Mouse (Mus musculus): ENCODE measurements around the gene Phactr4. TPM values are rescaled to one million over a fixed set of nuclear protein-coding genes. Genes with fewer than 3 reads are reported as not detected.

The Phactr4 gene
- polyA plus RNA-seq, 1 experiment from 2014 or later: 24.3 TPM

DNA sequence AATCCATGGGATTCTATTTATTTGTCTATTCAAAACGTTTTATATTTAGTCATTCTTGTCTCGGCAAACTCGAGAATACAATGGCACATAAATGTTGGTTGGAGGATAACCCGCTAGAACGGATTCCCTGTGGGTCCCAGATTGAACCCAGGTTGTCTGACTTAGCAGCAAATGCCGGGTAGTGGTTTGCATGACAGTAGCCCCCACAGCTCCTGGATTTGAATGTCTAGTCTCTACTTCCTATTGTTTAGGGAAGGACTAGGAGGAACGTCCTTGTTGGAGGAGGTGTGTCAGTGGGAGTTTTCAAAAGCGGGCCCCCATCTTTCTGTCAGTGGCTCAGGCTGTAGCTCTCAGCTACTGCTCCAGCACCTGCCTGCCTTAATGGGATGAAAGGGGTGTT lies 37.9 kb upstream of the Phactr4 start:
- ATAC-seq (replicated peaks; ENCODE audit: low FRiP score, low read depth) (no peak), DNase-seq (ENCODE audit: low spot score) (no peak)
- no peaks in the 10 kb centered on the region for H3K9me3 ChIP-seq (replicated peaks; ENCODE audit: low read length)
- no peak overlapping the region for H3K4me3 ChIP-seq (replicated peaks; ENCODE audit: low read depth, low read length)
- WGBS: 89% methylated on average over 8 of the region's 8 CpGs
- no peak overlapping the region for H3K4me2 ChIP-seq (ENCODE audit: low read length)
- peaks cover 12% of the 10 kb centered on the region; the same call in 1 of the 2 replicates for H3K4me1 ChIP-seq (replicated peaks; ENCODE audit: insufficient read depth, low read length)
- no peak overlapping the region for H3K9ac ChIP-seq (ENCODE audit: low read depth, low read length)
- H3K27me3 ChIP-seq (ENCODE audit: insufficient read depth, low read length): no peaks in the 10 kb centered on the region
- no peak overlapping the region for H3K27ac ChIP-seq
- no peak for TF ChIP-seq CTCF (IDR thresholded peaks at IDR 0.05; ENCODE audit: low read depth)
- peaks cover 19% of the 10 kb centered on the region for H3K36me3 ChIP-seq (ENCODE audit: insufficient read depth, low read length)

DNA sequence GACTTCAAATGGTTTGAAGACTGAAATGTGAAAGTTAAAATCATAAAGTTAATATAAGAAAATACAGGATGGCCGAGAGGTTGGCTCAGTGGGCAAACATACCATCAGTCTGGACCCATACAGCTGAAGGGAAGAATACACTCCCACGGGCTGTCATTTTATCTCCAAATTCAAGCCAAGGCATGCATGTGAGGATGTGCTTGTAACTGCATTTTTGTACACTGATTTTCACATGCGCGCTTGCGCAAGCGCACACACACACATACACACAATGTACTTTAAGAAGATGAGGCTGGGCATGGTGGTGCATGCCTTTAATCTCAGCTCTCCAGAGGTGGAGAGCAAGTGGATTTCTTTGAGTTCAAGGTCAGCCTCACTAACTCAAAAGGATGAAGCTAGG lies 33.3 kb upstream of the Phactr4 start:
- peaks cover 19% of the 10 kb centered on the region for H3K36me3 ChIP-seq (ENCODE audit: insufficient read depth, low read length)
- H3K27me3 ChIP-seq (ENCODE audit: insufficient read depth, low read length): no peaks in the 10 kb centered on the region
- H3K4me1 ChIP-seq (replicated peaks; ENCODE audit: insufficient read depth, low read length): 0 out of 2 replicates have a peak, but pooled peaks cover 3% of the 10 kb centered on the region
- DNase-seq (ENCODE audit: low spot score) (no peak), ATAC-seq (replicated peaks; ENCODE audit: low FRiP score, low read depth) (no peak)
- H3K9me3 ChIP-seq (replicated peaks; ENCODE audit: low read length): no peaks in the 10 kb centered on the region
- no peak overlapping the region for H3K4me2 ChIP-seq (ENCODE audit: low read length)
- no peak overlapping the region for H3K4me3 ChIP-seq (replicated peaks; ENCODE audit: low read depth, low read length)
- WGBS: 90% methylated on average over 6 of the region's 6 CpGs
- TF ChIP-seq CTCF (IDR thresholded peaks at IDR 0.05; ENCODE audit: low read depth): no peak
- H3K9ac ChIP-seq (ENCODE audit: low read depth, low read length): no peak overlapping the region
- peak overlapping the region; percentile 44 for H3K27ac ChIP-seq

DNA sequence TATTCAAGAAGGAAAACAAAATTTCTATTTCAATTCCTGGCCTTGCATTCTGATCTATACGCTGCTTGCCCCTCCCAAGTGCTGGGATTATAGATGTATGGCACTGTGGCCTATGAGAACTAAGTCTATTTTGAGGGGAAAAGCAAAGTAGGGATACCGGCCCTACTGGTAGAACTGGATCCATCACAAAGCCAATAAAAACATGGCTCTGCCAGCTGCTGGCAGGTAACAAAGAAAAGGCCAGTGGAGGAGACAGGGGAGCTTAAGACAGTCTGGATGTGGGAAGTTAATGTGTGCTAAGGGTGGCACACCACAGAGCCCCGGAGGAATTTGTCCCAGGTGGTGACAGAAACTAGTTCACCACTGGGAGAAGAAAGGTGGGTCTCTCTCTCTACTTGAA lies 32.9 kb upstream of the Phactr4 start:
- 59% methylated on average over 3 of the region's 3 CpGs for WGBS
- DNase-seq (ENCODE audit: low spot score) (peak; percentile 20), ATAC-seq (replicated peaks; ENCODE audit: low FRiP score, low read depth) (no peak)
- Histone ChIP-seq H3K27ac (peak overlapping the region; percentile 19; the same call in 1 of the 2 replicates), H3K9ac (ENCODE audit: low read depth, low read length) (no peak overlapping the region), H3K4me3 (replicated peaks; ENCODE audit: low read depth, low read length) (no peak overlapping the region), H3K9me3 (replicated peaks; ENCODE audit: low read length) (no peaks in the 10 kb centered on the region), H3K4me2 (ENCODE audit: low read length) (no peak overlapping the region), H3K4me1 (replicated peaks; ENCODE audit: insufficient read depth, low read length) (0 out of 2 replicates have a peak, but pooled peaks cover 3% of the 10 kb centered on the region), H3K27me3 (ENCODE audit: insufficient read depth, low read length) (no peaks in the 10 kb centered on the region), H3K36me3 (ENCODE audit: insufficient read depth, low read length) (peaks cover 15% of the 10 kb centered on the region)
- no peak for TF ChIP-seq CTCF (IDR thresholded peaks at IDR 0.05; ENCODE audit: low read depth)

DNA sequence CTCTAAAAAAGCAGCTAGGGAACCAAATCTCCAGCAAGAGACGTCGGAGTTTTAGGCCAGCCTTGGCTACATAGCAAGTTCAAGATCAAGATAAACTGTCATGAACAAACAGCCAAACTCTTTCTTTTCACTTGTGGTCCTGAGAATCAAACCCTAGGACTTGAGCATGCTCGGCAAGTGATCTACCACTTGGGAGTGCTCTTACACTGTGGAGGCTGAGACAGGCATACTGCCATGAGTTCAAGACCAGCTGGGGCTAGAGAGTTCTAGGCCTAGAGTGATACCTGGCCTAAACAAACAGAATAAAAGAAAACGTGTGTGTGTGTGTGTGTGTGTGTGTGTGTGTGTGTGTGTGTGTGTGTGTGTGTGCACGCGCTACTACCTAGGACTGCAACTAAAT lies 31.9 kb upstream of the Phactr4 start:
- Histone ChIP-seq H3K36me3 (ENCODE audit: insufficient read depth, low read length) (peaks cover 7% of the 10 kb centered on the region), H3K27me3 (ENCODE audit: insufficient read depth, low read length) (no peaks in the 10 kb centered on the region), H3K27ac (no peak overlapping the region), H3K4me1 (replicated peaks; ENCODE audit: insufficient read depth, low read length) (0 out of 2 replicates have a peak, but pooled peaks cover 3% of the 10 kb centered on the region), H3K9me3 (replicated peaks; ENCODE audit: low read length) (no peaks in the 10 kb centered on the region), H3K4me3 (replicated peaks; ENCODE audit: low read depth, low read length) (no peak overlapping the region), H3K9ac (ENCODE audit: low read depth, low read length) (no peak overlapping the region), H3K4me2 (ENCODE audit: low read length) (no peak overlapping the region)
- DNase-seq (ENCODE audit: low spot score): no peak
- 92% methylated on average over 6 of the region's 6 CpGs for WGBS
- no peak for ATAC-seq (replicated peaks; ENCODE audit: low FRiP score, low read depth)
- no peak; the same call in 1 of the 2 replicates for TF ChIP-seq CTCF (IDR thresholded peaks at IDR 0.05; ENCODE audit: low read depth)

DNA sequence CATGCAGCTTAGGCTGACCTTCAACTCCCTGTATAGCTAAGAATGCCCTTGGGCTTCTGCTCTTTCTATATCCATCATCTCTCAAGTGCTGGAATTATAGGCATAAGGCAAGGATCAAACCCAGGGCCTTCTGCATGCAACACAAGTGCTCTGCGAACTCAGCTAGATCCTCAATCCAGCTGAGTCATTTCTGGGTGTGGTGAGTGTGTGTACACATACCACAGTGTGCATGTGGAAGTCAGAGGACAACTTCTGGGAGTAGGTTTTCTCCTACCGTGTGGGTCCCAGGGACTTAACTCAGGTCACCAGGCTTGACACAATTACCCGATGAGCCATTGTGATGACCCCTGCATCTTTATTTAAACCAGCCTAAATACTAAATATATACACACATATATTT lies 27.5 kb upstream of the Phactr4 start:
- Histone ChIP-seq H3K27ac (no peak overlapping the region), H3K4me3 (replicated peaks; ENCODE audit: low read depth, low read length) (no peak overlapping the region), H3K9me3 (replicated peaks; ENCODE audit: low read length) (no peaks in the 10 kb centered on the region), H3K27me3 (ENCODE audit: insufficient read depth, low read length) (no peaks in the 10 kb centered on the region), H3K4me2 (ENCODE audit: low read length) (no peak overlapping the region), H3K36me3 (ENCODE audit: insufficient read depth, low read length) (no peaks in the 10 kb centered on the region), H3K9ac (ENCODE audit: low read depth, low read length) (no peak overlapping the region), H3K4me1 (replicated peaks; ENCODE audit: insufficient read depth, low read length) (no peaks in the 10 kb centered on the region)
- no peak for TF ChIP-seq CTCF (IDR thresholded peaks at IDR 0.05; ENCODE audit: low read depth)
- no peak for DNase-seq (ENCODE audit: low spot score)
- ATAC-seq (replicated peaks; ENCODE audit: low FRiP score, low read depth): no peak
- WGBS: 76% methylated on average over 3 of the region's 3 CpGs

DNA sequence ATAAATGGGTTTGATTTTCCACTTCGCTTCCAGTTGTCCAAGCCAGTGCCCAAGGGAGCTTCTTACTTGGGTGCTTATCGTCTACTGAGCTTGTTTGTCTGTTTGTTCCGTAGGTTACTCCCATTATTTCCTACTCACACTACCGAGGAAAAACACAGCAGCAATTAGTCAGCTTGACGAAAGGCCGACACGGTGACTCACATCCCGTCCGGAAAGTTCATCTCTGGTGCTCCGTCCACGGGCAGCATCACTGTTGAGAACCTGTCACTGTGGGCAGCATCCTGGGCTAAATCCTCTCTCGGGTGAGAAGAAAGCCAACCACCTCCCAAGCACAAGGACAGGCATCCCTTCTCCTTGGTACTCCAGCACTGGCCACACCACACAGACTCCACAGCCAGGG lies 23.8 kb upstream of the Phactr4 start:
- WGBS: 74% methylated on average over 12 of the region's 12 CpGs
- no peaks in the 10 kb centered on the region for H3K36me3 ChIP-seq (ENCODE audit: insufficient read depth, low read length)
- no peak for TF ChIP-seq CTCF (IDR thresholded peaks at IDR 0.05; ENCODE audit: low read depth)
- ATAC-seq (replicated peaks; ENCODE audit: low FRiP score, low read depth): no peak
- no peak overlapping the region for H3K4me2 ChIP-seq (ENCODE audit: low read length)
- no peak for DNase-seq (ENCODE audit: low spot score)
- no peak overlapping the region for H3K27ac ChIP-seq
- no peak overlapping the region for H3K4me3 ChIP-seq (replicated peaks; ENCODE audit: low read depth, low read length)
- no peak overlapping the region for H3K9ac ChIP-seq (ENCODE audit: low read depth, low read length)
- no peaks in the 10 kb centered on the region for H3K27me3 ChIP-seq (ENCODE audit: insufficient read depth, low read length)
- H3K4me1 ChIP-seq (replicated peaks; ENCODE audit: insufficient read depth, low read length): no peaks in the 10 kb centered on the region
- no peaks in the 10 kb centered on the region for H3K9me3 ChIP-seq (replicated peaks; ENCODE audit: low read length)

DNA sequence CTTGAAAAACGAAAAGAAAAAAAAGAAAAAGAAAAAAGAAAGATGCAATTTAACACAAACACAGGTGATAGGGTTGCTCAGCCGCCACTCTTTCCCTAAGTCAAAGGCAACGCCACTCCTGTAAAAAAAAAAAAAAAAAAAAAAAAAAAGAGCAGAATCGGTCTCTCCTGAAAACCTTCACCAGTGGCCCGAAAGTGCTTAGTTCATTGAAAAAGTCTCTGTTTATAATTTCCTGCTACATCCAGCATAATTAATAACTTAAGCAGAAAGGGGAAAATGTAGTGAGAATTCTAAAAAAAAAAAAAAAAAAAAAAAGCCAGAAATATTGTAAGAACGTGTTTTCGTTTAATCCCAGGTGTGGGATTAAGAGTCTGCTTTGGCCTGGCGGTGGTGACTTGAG lies 22.2 kb upstream of the Phactr4 start:
- no peak for ATAC-seq (replicated peaks; ENCODE audit: low FRiP score, low read depth)
- no peak for TF ChIP-seq CTCF (IDR thresholded peaks at IDR 0.05; ENCODE audit: low read depth)
- Histone ChIP-seq H3K9ac (ENCODE audit: low read depth, low read length) (no peak overlapping the region), H3K36me3 (ENCODE audit: insufficient read depth, low read length) (no peaks in the 10 kb centered on the region), H3K9me3 (replicated peaks; ENCODE audit: low read length) (no peaks in the 10 kb centered on the region), H3K27ac (no peak overlapping the region), H3K4me1 (replicated peaks; ENCODE audit: insufficient read depth, low read length) (no peaks in the 10 kb centered on the region), H3K4me2 (ENCODE audit: low read length) (no peak overlapping the region), H3K27me3 (ENCODE audit: insufficient read depth, low read length) (no peaks in the 10 kb centered on the region), H3K4me3 (replicated peaks; ENCODE audit: low read depth, low read length) (no peak overlapping the region)
- WGBS: 85% methylated on average over 8 of the region's 8 CpGs
- DNase-seq (ENCODE audit: low spot score): no peak
